Mouse (Mus musculus): ENCODE results near the gene Ralgapa2. TPM values are rescaled to one million over a fixed set of nuclear protein-coding genes. Genes with fewer than 3 reads are reported as not detected.

Ralgapa2 gene
- total and polyA plus RNA-seq, 2 experiments from 2014 or later: 7.6 to 21.7 TPM

DNA sequence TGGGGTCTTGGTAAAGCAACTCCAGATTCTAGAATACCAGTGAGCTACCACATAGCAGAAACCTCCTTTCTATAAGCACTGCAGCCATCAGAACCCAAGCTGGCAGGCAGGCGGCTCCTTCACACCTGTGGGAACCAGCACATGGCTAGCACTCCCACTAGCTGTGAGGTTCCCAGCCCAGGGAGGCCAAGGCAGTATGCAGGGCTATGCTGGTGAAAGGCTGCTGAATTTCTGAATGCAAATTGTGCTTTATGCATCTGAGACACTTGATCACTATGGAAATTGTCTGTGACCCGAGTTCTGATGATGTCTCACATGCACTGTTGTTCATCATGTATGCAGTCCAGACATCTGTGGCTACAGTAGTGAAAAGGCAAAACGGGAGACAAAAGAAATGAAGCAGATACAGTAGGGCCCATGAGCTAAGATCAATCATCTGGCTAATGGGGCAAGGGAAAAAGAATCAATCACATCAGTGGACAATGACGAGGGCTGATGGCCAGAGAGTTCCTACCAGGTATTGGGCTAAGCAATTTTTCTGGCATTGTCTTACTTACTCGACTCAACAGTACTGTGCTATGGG lies 180.2 kb downstream of the Ralgapa2 start:
- no peak for TF ChIP-seq EP300 (IDR thresholded peaks at IDR 0.05; ENCODE audit: low read depth)
- TF ChIP-seq CTCF (IDR thresholded peaks at IDR 0.05; ENCODE audit: low read depth): no peak
- H3K27me3 ChIP-seq (ENCODE audit: control insufficient read depth, insufficient read depth, low read length): no peaks in the 10 kb centered on the region
- WGBS: 80% methylated on average over 5 of the region's 5 CpGs
- DNase-seq (ENCODE audit: low spot score) (no peak), ATAC-seq (ENCODE audit: insufficient read depth, low read depth) (no peak)
- H3K36me3 ChIP-seq (replicated peaks; ENCODE audit: control insufficient read depth, insufficient read depth, low read length): peaks cover 29% of the 10 kb centered on the region; the same call in 1 of the 2 replicates
- no peak overlapping the region for H3K4me2 ChIP-seq (ENCODE audit: low read depth, low read length)
- H3K9me3 ChIP-seq (replicated peaks; ENCODE audit: control insufficient read depth, low read length): no peaks in the 10 kb centered on the region
- H3K9ac ChIP-seq (replicated peaks; ENCODE audit: low read depth, low read length): no peak overlapping the region
- H3K4me3 ChIP-seq (ENCODE audit: low read depth, low read length): no peak overlapping the region
- no peaks in the 10 kb centered on the region for H3K4me1 ChIP-seq (ENCODE audit: control insufficient read depth, insufficient read depth)
- no peak overlapping the region for H3K27ac ChIP-seq (ENCODE audit: low read depth)

DNA sequence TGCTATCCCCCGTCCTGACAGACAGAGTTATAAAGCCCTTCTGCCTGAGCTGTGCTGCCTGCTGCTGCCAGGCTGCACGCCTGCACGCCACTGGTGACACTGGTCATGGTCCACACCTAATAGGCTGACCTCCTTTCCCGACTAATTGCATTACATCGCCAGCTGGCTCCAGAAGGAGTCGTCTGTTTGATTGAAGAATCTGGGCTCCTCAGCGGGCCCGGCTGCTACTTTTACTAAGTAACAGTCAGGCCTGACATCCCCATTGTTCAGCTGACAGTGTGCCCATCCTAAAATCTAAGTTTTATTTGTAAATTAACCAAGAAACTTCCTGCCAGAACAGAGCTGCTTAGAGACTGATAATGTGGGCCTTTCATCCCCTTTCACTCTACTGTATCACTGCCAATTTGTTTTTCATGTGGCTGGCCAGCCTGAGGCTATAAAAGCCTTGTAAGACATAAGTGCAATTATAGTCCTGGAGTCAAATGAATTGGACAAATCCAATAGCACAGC lies 181.3 kb downstream of the Ralgapa2 start:
- Histone ChIP-seq H3K9me3 (replicated peaks; ENCODE audit: control insufficient read depth, low read length) (no peaks in the 10 kb centered on the region), H3K36me3 (replicated peaks; ENCODE audit: control insufficient read depth, insufficient read depth, low read length) (peaks cover 29% of the 10 kb centered on the region), H3K9ac (replicated peaks; ENCODE audit: low read depth, low read length) (no peak overlapping the region), H3K4me2 (ENCODE audit: low read depth, low read length) (no peak overlapping the region), H3K4me1 (ENCODE audit: control insufficient read depth, insufficient read depth) (no peaks in the 10 kb centered on the region), H3K4me3 (ENCODE audit: low read depth, low read length) (no peak overlapping the region), H3K27ac (ENCODE audit: low read depth) (no peak overlapping the region), H3K27me3 (ENCODE audit: control insufficient read depth, insufficient read depth, low read length) (no peaks in the 10 kb centered on the region)
- TF ChIP-seq EP300 (IDR thresholded peaks at IDR 0.05; ENCODE audit: low read depth) (no peak), CTCF (IDR thresholded peaks at IDR 0.05; ENCODE audit: low read depth) (no peak)
- no peak for DNase-seq (ENCODE audit: low spot score)
- WGBS: 75% methylated on average over 8 of the region's 8 CpGs
- ATAC-seq (ENCODE audit: insufficient read depth, low read depth): no peak

DNA sequence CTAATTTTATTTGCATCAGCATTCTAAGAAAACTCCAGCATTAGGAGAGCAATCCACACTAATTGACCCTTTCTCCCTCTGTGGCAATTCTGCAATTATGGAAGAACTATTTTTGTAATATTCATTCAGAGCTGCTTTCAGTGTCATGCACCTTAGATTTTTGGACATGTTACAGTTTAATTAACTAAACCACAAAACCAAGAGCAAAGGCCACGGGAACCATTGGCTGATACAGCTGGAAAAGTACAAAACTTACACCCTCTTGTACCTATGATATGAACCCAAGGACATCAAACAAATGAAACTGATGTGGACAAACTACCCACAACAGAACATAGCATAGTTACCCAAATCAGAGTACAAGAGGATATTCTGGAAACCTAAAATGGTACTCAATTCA lies 182.0 kb downstream of the Ralgapa2 start:
- Histone ChIP-seq H3K4me1 (ENCODE audit: control insufficient read depth, insufficient read depth) (no peaks in the 10 kb centered on the region), H3K36me3 (replicated peaks; ENCODE audit: control insufficient read depth, insufficient read depth, low read length) (peaks cover 29% of the 10 kb centered on the region), H3K27me3 (ENCODE audit: control insufficient read depth, insufficient read depth, low read length) (no peaks in the 10 kb centered on the region), H3K4me3 (ENCODE audit: low read depth, low read length) (no peak overlapping the region), H3K27ac (ENCODE audit: low read depth) (no peak overlapping the region), H3K9me3 (replicated peaks; ENCODE audit: control insufficient read depth, low read length) (no peaks in the 10 kb centered on the region), H3K4me2 (ENCODE audit: low read depth, low read length) (no peak overlapping the region), H3K9ac (replicated peaks; ENCODE audit: low read depth, low read length) (no peak overlapping the region)
- DNase-seq (ENCODE audit: low spot score): no peak
- no peak for TF ChIP-seq EP300 (IDR thresholded peaks at IDR 0.05; ENCODE audit: low read depth)
- TF ChIP-seq CTCF (IDR thresholded peaks at IDR 0.05; ENCODE audit: low read depth): no peak
- ATAC-seq (ENCODE audit: insufficient read depth, low read depth): no peak
- 98% methylated on average over 1 of the region's 1 CpGs for WGBS

DNA sequence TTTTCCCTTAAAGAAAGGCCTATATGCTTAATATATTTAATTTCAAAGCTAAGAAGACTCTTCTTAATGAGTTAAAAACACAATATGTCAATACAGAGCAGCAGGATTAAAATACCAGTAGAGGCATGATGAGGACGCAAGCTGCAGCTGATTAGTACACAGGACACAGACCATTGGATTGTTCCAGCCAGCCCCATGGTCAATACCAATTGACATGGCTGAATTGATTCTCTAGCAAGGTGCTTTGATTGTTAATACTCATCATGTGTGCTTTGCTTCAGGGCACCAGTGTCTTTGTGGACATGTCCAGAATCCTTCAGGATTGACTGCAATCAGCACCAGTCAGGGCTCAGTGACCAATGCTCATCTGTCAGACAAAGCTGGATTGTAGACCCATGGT lies 185.5 kb downstream of the Ralgapa2 start:
- no peak overlapping the region for H3K4me3 ChIP-seq (ENCODE audit: low read depth, low read length)

DNA sequence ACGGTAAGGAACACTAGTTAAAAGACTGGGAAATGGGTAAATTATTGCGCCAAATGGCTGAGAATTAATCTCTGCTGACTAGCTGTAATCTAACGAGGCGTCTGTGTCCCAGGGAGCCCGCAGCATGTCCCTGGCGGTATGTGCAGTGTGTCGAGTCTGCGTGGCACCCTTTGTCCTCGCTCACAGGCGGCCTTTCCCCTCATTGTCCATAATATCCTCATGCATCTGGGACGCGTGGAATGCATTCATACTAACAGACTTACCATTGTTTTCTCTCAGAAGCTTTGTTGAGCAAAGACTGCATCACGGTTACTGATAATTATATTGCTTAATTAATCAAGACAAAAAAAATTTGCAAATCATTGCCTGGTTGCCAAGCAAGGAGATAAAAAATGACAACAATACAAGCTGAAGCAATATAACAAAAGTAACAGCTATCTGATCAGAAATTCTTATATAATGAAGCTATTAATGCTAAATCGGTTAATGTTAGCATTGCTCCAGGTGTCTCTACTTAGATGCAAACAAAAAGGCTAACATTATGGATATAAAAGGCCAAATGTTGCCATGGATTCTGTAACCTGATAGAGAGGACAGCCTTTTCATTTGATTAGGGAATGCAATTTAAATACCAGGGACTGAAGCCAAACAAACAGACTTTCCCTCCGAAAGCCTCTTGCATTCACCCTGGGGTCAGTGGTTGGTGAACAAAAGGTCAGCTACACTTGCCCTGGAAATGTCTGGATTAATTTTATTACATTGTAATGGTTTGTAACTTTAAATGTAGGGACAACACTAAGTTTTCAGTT lies 187.0 kb downstream of the Ralgapa2 start:
- ATAC-seq (ENCODE audit: insufficient read depth, low read depth) (no peak), DNase-seq (ENCODE audit: low spot score) (no peak)
- no peaks in the 10 kb centered on the region for H3K27me3 ChIP-seq (ENCODE audit: control insufficient read depth, insufficient read depth, low read length)
- TF ChIP-seq EP300 (IDR thresholded peaks at IDR 0.05; ENCODE audit: low read depth) (no peak), CTCF (IDR thresholded peaks at IDR 0.05; ENCODE audit: low read depth) (no peak)
- H3K4me3 ChIP-seq (ENCODE audit: low read depth, low read length): no peak overlapping the region
- no peak overlapping the region for H3K9ac ChIP-seq (replicated peaks; ENCODE audit: low read depth, low read length)
- H3K36me3 ChIP-seq (replicated peaks; ENCODE audit: control insufficient read depth, insufficient read depth, low read length): peaks cover 28% of the 10 kb centered on the region
- H3K27ac ChIP-seq (ENCODE audit: low read depth): no peak overlapping the region
- whole genome bisulfite sequencing: 79% methylated on average over 15 of the region's 15 CpGs
- no peaks in the 10 kb centered on the region for H3K4me1 ChIP-seq (ENCODE audit: control insufficient read depth, insufficient read depth)
- H3K4me2 ChIP-seq (ENCODE audit: low read depth, low read length): no peak overlapping the region
- H3K9me3 ChIP-seq (replicated peaks; ENCODE audit: control insufficient read depth, low read length): no peaks in the 10 kb centered on the region

More for the DNA sequence above, 185.5 kb downstream of the Ralgapa2 start:
- Histone ChIP-seq H3K27ac (ENCODE audit: low read depth) (no peak overlapping the region), H3K9me3 (replicated peaks; ENCODE audit: control insufficient read depth, low read length) (no peaks in the 10 kb centered on the region), H3K4me1 (ENCODE audit: control insufficient read depth, insufficient read depth) (no peaks in the 10 kb centered on the region), H3K36me3 (replicated peaks; ENCODE audit: control insufficient read depth, insufficient read depth, low read length) (peaks cover 28% of the 10 kb centered on the region), H3K9ac (replicated peaks; ENCODE audit: low read depth, low read length) (no peak overlapping the region), H3K27me3 (ENCODE audit: control insufficient read depth, insufficient read depth, low read length) (no peaks in the 10 kb centered on the region), H3K4me2 (ENCODE audit: low read depth, low read length) (no peak overlapping the region)
- DNase-seq (ENCODE audit: low spot score) (no peak), ATAC-seq (ENCODE audit: insufficient read depth, low read depth) (no peak)
- TF ChIP-seq CTCF (IDR thresholded peaks at IDR 0.05; ENCODE audit: low read depth) (no peak), EP300 (IDR thresholded peaks at IDR 0.05; ENCODE audit: low read depth) (no peak)
- whole genome bisulfite sequencing: 95% methylated on average over 1 of the region's 1 CpGs

Measured in heart, postnatal 0 days (tissue).